Mouse (Mus musculus) liver, adult 2 months (tissue): ENCODE results near the gene Serpinc1. TPM values are rescaled to one million over a fixed set of nuclear protein-coding genes. Genes with fewer than 3 reads are reported as not detected.

Experiments
- DNase-seq: peaks from one replicate; pipeline ENCODE4 v3.0.0-alpha.2; 2011; ENCODE audit warnings: low read depth, low spot score; ENCODE audit errors: extremely low read depth
- H3K27ac ChIP-seq: fragments of 200-500 bp; replicated peaks from 2 replicates; pipeline ENCODE4 v1.5.1; 2012; ENCODE audit warnings: low read depth, mild to moderate bottlenecking, control low read depth, inconsistent platforms, low read length; ENCODE audit not compliant: insufficient read depth
- H3K27me3 ChIP-seq: fragments of 200-500 bp; 2 replicates; pipeline ENCODE4 v1.6.1; 2012; ENCODE audit warnings: mild to moderate bottlenecking, moderate library complexity, low read length, inconsistent platforms; ENCODE audit not compliant: control insufficient read depth, insufficient read depth
- H3K36me3 ChIP-seq: fragments of 200-500 bp; 2 replicates; pipeline ENCODE4 v1.6.1; 2012; ENCODE audit warnings: low read length, inconsistent platforms; ENCODE audit not compliant: control insufficient read depth, insufficient read depth
- H3K4me1 ChIP-seq: fragments of 200-500 bp; 2 replicates; pipeline ENCODE4 v1.6.1; 2011; ENCODE audit warnings: low read length; ENCODE audit not compliant: control insufficient read depth, insufficient read depth
- H3K4me3 ChIP-seq: fragments of 200-500 bp; 2 replicates; pipeline ENCODE4 v1.5.1; 2011; ENCODE audit warnings: low read depth, mild to moderate bottlenecking, control low read depth, low read length, moderate library complexity; ENCODE audit not compliant: insufficient read depth
- H3K79me2 ChIP-seq: fragments of 200-500 bp; 2 replicates; pipeline ENCODE4 v1.6.1; 2012; ENCODE audit warnings: inconsistent platforms, mild to moderate bottlenecking, low read length, moderate library complexity; ENCODE audit not compliant: control insufficient read depth, insufficient read depth
- H3K9ac ChIP-seq: fragments of 200-500 bp; 2 replicates; pipeline ENCODE4 v1.6.1; 2012; ENCODE audit warnings: low read depth, mild to moderate bottlenecking, control low read depth, inconsistent platforms, low read length
- CTCF ChIP-seq: fragments of 200-500 bp; IDR thresholded peaks from 2 replicates; pipeline ENCODE4 v1.5.1; 2011; ENCODE audit warnings: low read depth, low read length, control low read depth
- POLR2A ChIP-seq: fragments of 200-500 bp; IDR thresholded peaks from 2 replicates; pipeline ENCODE4 v1.6.1; 2011; ENCODE audit warnings: low read length, control low read depth; ENCODE audit not compliant: insufficient read depth; ENCODE audit errors: extremely low read depth
- WGBS: fragments of 180-500 bp; shearing (Covaris S2); methylation state at CpG from one replicate; pipeline ENCODE4 v1.1.7; 2018; 5-methylcytosine and 5-hydroxymethylcytosine counted together
- polyA plus RNA-seq: library from polyadenylated mRNA; depleted of rRNA; stranded (reverse); fragments of >200 nt; gene quantifications from 2 replicates; pipeline ENCODE4 v1.2.3, GENCODE M21; 2012
- total RNA-seq: library from RNA; depleted of rRNA; stranded (reverse); fragments of >200 nt; gene quantifications from 2 replicates; pipeline ENCODE4 v1.2.3, GENCODE M21; 2014

The Serpinc1 gene
- total and polyA plus RNA-seq, 2 experiments, result 3,274 to 5,808 TPM

DNA sequence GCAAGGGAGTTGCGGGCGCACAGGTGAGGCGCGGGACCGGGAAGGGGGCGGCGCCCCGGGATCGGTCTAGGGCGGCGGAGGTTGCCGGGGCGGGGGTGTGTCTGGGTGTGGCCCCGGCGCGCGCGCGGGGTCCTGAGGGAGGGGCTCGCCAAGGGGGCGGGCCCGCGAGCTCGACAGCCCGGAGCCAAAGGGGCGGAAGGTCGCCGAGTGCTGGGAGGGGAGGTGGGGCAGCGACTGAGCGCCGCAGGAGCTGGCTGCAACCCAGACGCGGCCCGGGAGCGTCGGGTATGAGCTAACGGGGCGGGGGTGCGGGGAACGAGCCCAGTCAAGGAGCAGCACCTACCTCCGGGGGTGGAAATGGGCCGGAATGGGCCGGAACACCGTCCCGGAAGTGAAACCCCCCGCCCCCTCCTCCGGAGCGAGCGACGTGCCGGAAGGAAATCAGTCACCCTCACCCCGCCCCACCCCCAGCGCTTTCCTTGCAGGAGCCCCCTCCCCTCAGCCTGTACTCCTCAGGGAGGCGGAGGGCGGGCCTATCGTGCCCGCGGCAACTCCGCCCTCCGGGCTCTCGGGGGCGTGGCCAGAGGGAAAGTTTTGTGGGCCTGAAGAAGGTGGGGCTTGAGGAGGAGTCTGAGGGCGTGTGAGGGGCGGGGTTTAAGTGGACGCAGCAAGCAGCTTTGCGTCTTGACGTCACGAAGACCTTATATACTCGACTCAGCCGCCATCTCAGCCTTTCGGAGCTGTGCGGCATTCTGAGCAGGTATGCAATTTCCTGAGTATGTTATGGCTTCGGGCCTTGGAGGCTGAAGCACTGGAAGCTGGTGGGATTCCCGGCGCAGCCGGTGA is 56.3 kb downstream of the Serpinc1 start, which contains the start of gene Zbtb37:
TSS of gene Zbtb37 (minus strand) at position 415 of the 846 bp plus-strand sequence.
- Histone ChIP-seq H3K4me3 (peak within 1 kb of the TSS; percentile 70), H3K36me3 (peaks cover 33% of the 10 kb centered on the region), H3K79me2 (no peaks in the 10 kb centered on the region), H3K4me1 (peaks cover 17% of the 10 kb centered on the region; the same call in 1 of the 2 replicates), H3K27ac (peak within 1 kb of the TSS; percentile 87), H3K27me3 (no peaks in the 10 kb centered on the region), H3K9ac (peak within 1 kb of the TSS; percentile 85)
- under 1% methylated on average over 59 of the region's 76 CpGs for WGBS
- TF ChIP-seq POLR2A (peak; percentile 98), CTCF (no peak)
- DNase-seq, result peak; percentile 96

DNA sequence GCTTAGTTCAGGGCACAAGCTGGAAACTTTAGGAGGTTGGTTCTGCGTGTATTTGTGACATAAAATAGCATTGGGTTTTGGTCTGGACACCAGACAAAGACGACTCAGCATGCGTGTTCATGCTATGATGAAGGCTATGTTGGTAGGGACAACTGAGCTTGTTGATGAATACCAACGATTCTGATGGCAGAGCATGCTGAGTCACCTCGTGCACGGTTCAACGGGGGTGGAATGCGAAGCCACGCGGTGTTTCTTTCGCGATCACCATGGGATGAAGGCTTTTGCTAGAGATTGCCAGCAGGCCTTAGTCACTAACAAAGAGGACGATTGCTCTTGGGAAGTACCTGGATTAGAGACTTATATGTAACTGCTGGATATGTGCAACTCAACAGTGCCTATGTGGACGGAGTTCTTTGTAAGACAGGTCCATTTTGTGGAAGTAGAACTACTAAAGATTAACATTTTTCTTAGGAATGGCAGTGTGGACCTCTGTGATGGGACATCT is 56.9 kb downstream of the Serpinc1 start:
- Histone ChIP-seq H3K27ac (peak overlapping the region; percentile 83), H3K27me3 (no peaks in the 10 kb centered on the region), H3K4me3 (peak overlapping the region; percentile 70), H3K9ac (peak overlapping the region; percentile 85), H3K4me1 (peaks cover 17% of the 10 kb centered on the region; the same call in 1 of the 2 replicates), H3K36me3 (peaks cover 33% of the 10 kb centered on the region), H3K79me2 (no peaks in the 10 kb centered on the region)
- WGBS, result under 1% methylated on average over 14 of the region's 14 CpGs
- DNase-seq, result peak; percentile 31
- TF ChIP-seq CTCF, result no peak
- TF ChIP-seq POLR2A, result no peak

DNA sequence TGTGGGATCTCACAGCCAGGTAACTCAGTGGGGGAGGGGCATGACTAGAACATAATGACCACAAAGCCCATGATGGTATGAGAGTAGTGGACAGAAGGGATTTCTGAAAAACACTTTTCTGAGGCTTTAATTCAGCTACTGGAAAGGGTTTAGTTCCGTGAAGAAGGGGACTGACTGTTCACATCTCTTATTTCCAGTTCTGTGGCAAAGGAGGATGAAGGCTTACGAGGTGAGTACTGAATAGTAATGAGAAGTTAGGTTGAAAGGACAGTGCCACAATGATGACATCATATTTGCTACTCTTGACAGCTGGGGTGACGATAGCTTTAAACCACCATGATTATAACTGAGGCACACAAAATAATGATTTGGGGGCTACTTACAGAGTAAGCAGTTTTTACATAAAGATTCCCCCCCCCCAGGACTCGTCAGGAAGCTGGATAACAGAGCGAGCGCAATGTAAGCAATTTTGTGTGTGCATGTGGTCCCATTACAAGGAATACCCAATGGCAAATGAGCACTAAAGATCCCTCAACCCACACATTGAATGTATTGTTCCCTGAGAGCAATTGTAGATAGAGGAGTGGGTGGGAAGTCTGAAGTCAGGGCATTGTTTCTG is 57.5 kb downstream of the Serpinc1 start:
- Histone ChIP-seq H3K4me1 (peaks cover 17% of the 10 kb centered on the region; the same call in 1 of the 2 replicates), H3K27ac (peak overlapping the region; percentile 83), H3K4me3 (peak overlapping the region; percentile 70), H3K36me3 (peaks cover 33% of the 10 kb centered on the region), H3K79me2 (no peaks in the 10 kb centered on the region), H3K27me3 (no peaks in the 10 kb centered on the region), H3K9ac (peak overlapping the region; percentile 85)
- DNase-seq, result peak; percentile 30
- TF ChIP-seq POLR2A (no peak), CTCF (no peak)
- WGBS, result 3% methylated on average over 6 of the region's 6 CpGs

DNA sequence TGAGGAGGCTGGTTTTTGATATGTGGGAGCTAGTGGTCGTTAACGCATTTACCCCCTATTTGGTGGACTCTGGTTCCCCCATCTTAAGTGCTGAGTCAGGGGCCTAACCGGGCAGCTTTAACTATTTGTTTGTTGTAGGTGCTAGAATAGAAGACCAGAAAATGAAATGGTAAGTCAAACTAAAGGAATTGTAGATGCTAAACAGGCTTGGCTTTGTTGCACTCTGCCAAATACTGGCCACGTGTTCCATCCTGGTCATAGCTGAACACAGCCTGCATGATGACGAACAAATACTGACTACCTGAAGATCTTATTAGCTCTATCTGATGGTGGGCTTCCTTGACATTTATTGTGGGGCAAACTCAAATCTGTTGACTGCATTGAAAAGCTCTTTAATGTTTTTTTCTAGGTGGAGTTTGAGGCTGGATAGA is 58.0 kb downstream of the Serpinc1 start:
- Histone ChIP-seq H3K79me2 (no peaks in the 10 kb centered on the region), H3K4me3 (peak overlapping the region; percentile 70), H3K27me3 (no peaks in the 10 kb centered on the region), H3K4me1 (peaks cover 17% of the 10 kb centered on the region; the same call in 1 of the 2 replicates), H3K9ac (peak overlapping the region; percentile 85), H3K36me3 (peaks cover 33% of the 10 kb centered on the region), H3K27ac (peak overlapping the region; percentile 83; the same call in 1 of the 2 replicates)
- TF ChIP-seq CTCF (no peak), POLR2A (no peak)
- 2% methylated on average over 5 of the region's 5 CpGs for WGBS
- DNase-seq, result peak; percentile 39

DNA sequence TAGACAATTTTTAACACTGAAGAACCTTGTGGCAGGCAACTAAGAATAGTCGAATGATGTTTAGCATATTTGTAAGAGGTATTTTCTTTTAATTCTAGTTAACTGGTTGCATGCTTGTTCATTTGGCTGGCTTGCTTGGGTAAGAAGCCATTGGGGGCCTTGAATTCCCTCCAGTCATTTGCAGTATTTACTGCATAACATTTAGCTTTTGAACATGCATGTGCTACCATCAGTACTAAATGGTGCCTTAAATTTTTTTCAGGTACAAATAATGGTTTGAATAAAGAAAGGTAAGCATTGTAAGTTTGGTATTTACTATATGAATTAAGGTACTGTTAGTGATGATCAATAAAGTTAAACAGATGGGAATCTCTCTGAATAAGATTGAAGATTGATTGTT is 58.6 kb downstream of the Serpinc1 start:
- no peak for DNase-seq
- WGBS, result 5% methylated on average over 1 of the region's 1 CpGs
- Histone ChIP-seq H3K9ac (no peak overlapping the region), H3K36me3 (peaks cover 33% of the 10 kb centered on the region), H3K27me3 (no peaks in the 10 kb centered on the region), H3K4me3 (peak overlapping the region; percentile 28; the same call in 1 of the 2 replicates), H3K79me2 (no peaks in the 10 kb centered on the region), H3K4me1 (peaks cover 17% of the 10 kb centered on the region; the same call in 1 of the 2 replicates), H3K27ac (no peak overlapping the region)
- TF ChIP-seq POLR2A (no peak), CTCF (no peak)
